Mouse (Mus musculus) bone marrow macrophage, adult 2 months (primary cell): ENCODE data around the gene Gng7.

Experiments
- CTCF ChIP-seq: IDR thresholded peaks from 2 replicates; pipeline ENCODE4 v1.5.1; 2012; ENCODE audit warnings: low read depth, mild to moderate bottlenecking, low read length, moderate library complexity
- POLR2A ChIP-seq: IDR thresholded peaks from 2 replicates; pipeline ENCODE4 v1.6.1; 2012; ENCODE audit warnings: mild to moderate bottlenecking, low read depth, low read length, borderline replicate concordance

GRCm38 (mm10) chr10:80946684-80947437 lies 67.9 kb downstream of the Gng7 start:
- TF ChIP-seq CTCF (peak; percentile 77), POLR2A (no peak)
